Mouse (Mus musculus) gastrocnemius, postnatal 36 days (tissue): ENCODE data around the gene Lrrc37a. TPM values are rescaled to one million over a fixed set of nuclear protein-coding genes. Genes with fewer than 3 reads are reported as not detected.

Experiments used
- DNase-seq, 2 experiments: peaks; one replicate each; pipeline ENCODE4 v3.0.0; 2022
- intact Hi-C: fragments of 180-260 bp; cut with DNase I; formaldehyde crosslinking; loops from one replicate; pipeline ENCODE4 v1.15.1; 2025
- total RNA-seq, 2 experiments: library from RNA; stranded (reverse); gene quantifications; 2 replicates each; pipeline ENCODE4 v1.2.3; 2021

Lrrc37a gene
- total RNA-seq, 2 experiments from 2014 or later = not detected

- intact Hi-C loops = no loop called here
- DNase-seq = no peak
Measured at GRCm38 (mm10) chr11:103402198-103402597, 102.2 kb downstream of the Lrrc37a start.

Other genes with a start within 250 kb of the Lrrc37a start
- gene Map3k14, start 237.1 kb downstream of the Lrrc37a start, total RNA-seq = 1 to 10 TPM; 1.9 to 2.6 TPM
- gene Arhgap27, start 140.9 kb downstream of the Lrrc37a start, total RNA-seq = 1 to 10 TPM; 4.6 to 4.8 TPM
- 10 to 100 TPM; 10.6 to 11.8 TPM for gene Plekhm1, start 91.9 kb downstream of the Lrrc37a start, total RNA-seq
- gene Gm884, start 116.5 kb upstream of the Lrrc37a start, total RNA-seq = not detected
- gene Lyzl6, start 134.3 kb upstream of the Lrrc37a start, total RNA-seq = not detected
- not detected for gene Rprml, start 145.0 kb upstream of the Lrrc37a start, total RNA-seq
- 10 to 100 TPM; 33.1 to 36.2 TPM for gene Gosr2, start 193.3 kb upstream of the Lrrc37a start, total RNA-seq
- not detected for gene Wnt9b, start 245.2 kb upstream of the Lrrc37a start, total RNA-seq